Mouse (Mus musculus): ENCODE data around the gene Fgfr2.

GRCm38 (mm10) chr7:130897201-130897600, 2225.9 kb downstream of the Fgfr2 start:
- TF ChIP-seq POLR2A (IDR thresholded peaks at IDR 0.05; ENCODE audit: low read depth, low read length) (no peak), CTCF (IDR thresholded peaks at IDR 0.05; ENCODE audit: borderline replicate concordance, insufficient read depth, low read length) (no peak)
